Mouse (Mus musculus): ENCODE results near the gene Tex16. TPM values are rescaled to one million over a fixed set of nuclear protein-coding genes. Genes with fewer than 3 reads are reported as not detected.

The Tex16 gene
- 0.11 and 3.1 TPM in 2 replicates for total RNA-seq (2014; rRNA removed)
- polyA plus RNA-seq (2015; fragmentation: Nextera tagmentation; extraction: Ambion mirVana): 0.20 and 0.53 TPM in 2 replicates

DNA sequence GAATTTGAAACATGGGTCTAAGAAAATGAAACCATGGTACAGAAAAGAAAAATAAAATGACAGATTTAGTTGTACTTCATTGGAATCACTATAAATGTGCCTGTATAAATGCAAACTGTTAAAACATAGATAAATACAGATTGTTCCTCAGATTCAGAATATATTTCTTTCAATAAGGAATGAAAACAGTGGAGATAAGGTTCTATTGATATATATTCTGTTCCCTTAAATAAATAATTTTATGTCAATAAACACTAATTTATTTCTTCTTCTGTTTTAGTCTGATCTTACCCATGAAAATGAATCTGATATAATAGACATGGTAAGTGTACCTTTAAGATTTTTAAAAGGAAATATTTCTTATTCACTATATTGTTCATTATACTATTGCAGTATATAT, at the start of gene Tex16:
TSS of gene Tex16 (plus strand) at position 301 of the 400 bp plus-strand sequence.
- ATAC-seq (ENCODE audit: low FRiP score) (no peak), DNase-seq (ENCODE audit: low spot score) (no peak)
- Histone ChIP-seq H3K36me3 (ENCODE audit: insufficient read depth, low read length) (no peaks in the 10 kb centered on the region), H3K27ac (ENCODE audit: low read depth, low read length) (no peak within 1 kb of the TSS), H3K27me3 (ENCODE audit: insufficient read depth, low read length) (no peaks in the 10 kb centered on the region), H3K4me1 (ENCODE audit: insufficient read depth, low read length) (no peaks in the 10 kb centered on the region), H3K9ac (replicated peaks; ENCODE audit: low read length, poor library complexity, severe bottlenecking) (no peak within 1 kb of the TSS), H3K4me2 (ENCODE audit: low read depth, low read length, poor library complexity, severe bottlenecking) (no peak within 1 kb of the TSS), H3K4me3 (ENCODE audit: low read depth, low read length) (no peak within 1 kb of the TSS), H3K9me3 (ENCODE audit: low read length) (no peaks in the 10 kb centered on the region)
- no peak for TF ChIP-seq CTCF (IDR thresholded peaks at IDR 0.05)

DNA sequence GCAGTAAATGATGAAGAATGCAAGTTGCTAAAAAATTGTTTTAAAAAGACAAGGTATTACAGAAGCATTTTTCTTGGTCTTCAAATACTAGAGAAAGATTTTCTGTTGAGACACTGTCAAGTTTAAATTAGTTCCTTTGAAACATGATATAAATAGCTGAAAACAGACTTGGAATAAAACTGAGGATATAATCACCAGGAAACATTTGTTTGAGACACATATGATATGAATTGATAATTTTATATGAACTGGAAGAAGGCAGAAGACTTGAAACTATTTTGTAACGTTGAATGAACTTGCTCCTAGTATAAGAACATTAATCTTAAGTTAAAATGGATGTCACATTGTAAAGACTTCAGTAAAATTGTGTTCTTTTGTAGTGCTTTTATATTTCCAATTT, 11.1 kb upstream of the Tex16 start:
- Histone ChIP-seq H3K9ac (replicated peaks; ENCODE audit: low read length, poor library complexity, severe bottlenecking) (no peak overlapping the region), H3K4me2 (ENCODE audit: low read depth, low read length, poor library complexity, severe bottlenecking) (no peak overlapping the region), H3K36me3 (ENCODE audit: insufficient read depth, low read length) (no peaks in the 10 kb centered on the region), H3K27ac (ENCODE audit: low read depth, low read length) (no peak overlapping the region), H3K9me3 (ENCODE audit: low read length) (no peaks in the 10 kb centered on the region), H3K4me1 (ENCODE audit: insufficient read depth, low read length) (no peaks in the 10 kb centered on the region), H3K4me3 (ENCODE audit: low read depth, low read length) (no peak overlapping the region), H3K27me3 (ENCODE audit: insufficient read depth, low read length) (no peaks in the 10 kb centered on the region)
- ATAC-seq (ENCODE audit: low FRiP score): no peak
- 44% methylated on average over 1 of the region's 1 CpGs for WGBS
- no peak for TF ChIP-seq CTCF (IDR thresholded peaks at IDR 0.05)
- DNase-seq (ENCODE audit: low spot score): no peak

Other genes starting within 250 kb of the Tex16 start
- 0.66 and 1.1 TPM in 2 replicates for gene Gm45194, start 119.6 kb upstream of the Tex16 start, total RNA-seq (2014; rRNA removed)
- 0.18 and 0.62 TPM in 2 replicates for gene Gm45194, start 119.6 kb upstream of the Tex16 start, polyA plus RNA-seq (2015; fragmentation: Nextera tagmentation; extraction: Ambion mirVana)
- gene 4933403O08Rik, start 228.0 kb downstream of the Tex16 start, total RNA-seq (2014; rRNA removed): 1.6 TPM in 1 of 2 replicates, not detected in the other
- 0.30 TPM in 1 of 2 replicates, not detected in the other for gene 4933403O08Rik, start 228.0 kb downstream of the Tex16 start, polyA plus RNA-seq (2015; fragmentation: Nextera tagmentation; extraction: Ambion mirVana)